Mouse (Mus musculus) forebrain, embryonic 13.5 days (tissue): ENCODE results near the gene Gm49416. TPM values are rescaled to one million over a fixed set of nuclear protein-coding genes. Genes with fewer than 3 reads are reported as not detected.

Experiments
- ATAC-seq: fragments of 200-750 bp; cut with Nextera tagmentation; 2 replicates; pipeline ENCODE4 v1.8.0; 2017
- H3K27ac ChIP-seq: fragments of 300-500 bp; sonication (generic); 2 replicates; pipeline ENCODE4 v1.5.1; 2015; ENCODE audit warnings: inconsistent platforms, mild to moderate bottlenecking, moderate library complexity
- H3K27me3 ChIP-seq: fragments of 300-500 bp; sonication (generic); 2 replicates; pipeline ENCODE4 v1.6.1; 2015; ENCODE audit warnings: mild to moderate bottlenecking, inconsistent platforms
- H3K36me3 ChIP-seq: fragments of 300-500 bp; sonication (generic); 2 replicates; pipeline ENCODE4 v1.6.1; 2015; ENCODE audit warnings: mild to moderate bottlenecking, inconsistent platforms; ENCODE audit not compliant: poor library complexity, severe bottlenecking
- H3K4me1 ChIP-seq: fragments of 300-500 bp; sonication (generic); 2 replicates; pipeline ENCODE4 v1.6.1; 2015; ENCODE audit warnings: inconsistent platforms
- H3K4me2 ChIP-seq: fragments of 300-500 bp; sonication (generic); 2 replicates; pipeline ENCODE4 v1.6.1; 2015; ENCODE audit warnings: inconsistent platforms, mild to moderate bottlenecking, moderate library complexity
- H3K4me3 ChIP-seq: fragments of 300-500 bp; sonication (generic); 2 replicates; pipeline ENCODE4 v1.5.1; 2015; ENCODE audit warnings: mild to moderate bottlenecking, inconsistent platforms
- H3K9ac ChIP-seq: fragments of 300-500 bp; sonication (generic); 2 replicates; pipeline ENCODE4 v1.6.1; 2015; ENCODE audit warnings: mild to moderate bottlenecking, inconsistent platforms
- H3K9me3 ChIP-seq: fragments of 300-500 bp; sonication (generic); replicated peaks from 2 replicates; pipeline ENCODE4 v1.6.1; 2016; ENCODE audit warnings: inconsistent platforms
- WGBS: fragments of 180-500 bp; shearing (Covaris S2); methylation state at CpG from one replicate; pipeline ENCODE4 v1.1.7; 2015; 5-methylcytosine and 5-hydroxymethylcytosine counted together
- polyA plus RNA-seq: library from polyadenylated mRNA; unstranded; fragments of >200 nt; fragmentation: Nextera tagmentation; extraction: Ambion mirVana; gene quantifications from 2 replicates; pipeline ENCODE4 v1.2.1, GENCODE M21; 2015

Gene Gm49416
- not detected in 2 replicates for polyA plus RNA-seq

DNA sequence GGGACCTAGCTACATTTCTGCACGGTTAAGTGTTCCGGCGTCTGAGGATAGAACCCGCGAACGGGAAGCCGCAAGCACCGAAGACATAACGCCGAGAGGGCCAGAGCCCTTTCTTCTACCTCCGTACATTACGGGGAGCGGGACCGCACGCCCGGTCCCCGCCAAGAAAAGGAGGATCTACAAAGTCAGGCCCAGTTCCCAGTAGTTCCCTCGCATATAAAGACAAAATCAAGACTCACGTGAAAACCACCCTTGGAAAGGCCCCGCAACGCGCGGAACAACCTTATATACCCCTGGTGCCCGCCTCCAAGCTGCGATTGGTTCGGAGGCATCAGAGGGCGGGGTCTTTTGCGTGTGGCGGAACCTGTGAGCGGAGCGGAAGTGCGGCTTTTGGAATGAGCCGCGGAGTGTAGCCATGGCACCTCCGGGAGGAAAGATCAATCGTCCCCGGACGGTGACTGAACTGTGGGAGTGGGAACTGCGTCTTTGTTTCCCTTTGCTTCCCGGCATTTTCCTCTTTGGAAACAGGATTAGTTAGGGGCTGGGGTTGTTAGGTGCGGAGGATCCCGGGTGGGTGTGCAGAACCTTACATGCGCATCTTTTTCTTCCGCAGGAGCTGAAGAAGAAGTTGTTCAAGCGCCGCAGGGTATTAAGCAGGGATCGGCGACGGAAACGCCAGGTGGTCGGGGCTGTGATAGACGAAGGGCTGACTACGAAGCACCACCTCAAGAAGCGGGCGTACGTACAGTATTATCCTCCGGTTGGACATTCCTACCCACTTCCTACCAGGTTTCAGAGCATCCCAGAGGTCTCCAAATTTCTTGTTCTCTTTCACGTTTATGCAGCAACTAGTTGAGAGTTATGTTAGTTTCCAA lies at the start of gene Gm49416, which contains the start of gene 1810009A15Rik:
Gene Gm49416 (plus strand): TSS at position 416 of the 875 bp plus-strand sequence.
Gene 1810009A15Rik (plus strand): TSS at position 343 of the 875 bp plus-strand sequence.
- peak within 1 kb of the TSS; percentile 65 for H3K4me3 ChIP-seq
- H3K27me3 ChIP-seq = no peaks in the 10 kb centered on the region
- peaks cover 27% of the 10 kb centered on the region for H3K4me1 ChIP-seq
- peak within 1 kb of the TSS; percentile 87 for H3K27ac ChIP-seq
- peak; percentile 97 for ATAC-seq
- H3K9ac ChIP-seq = peak within 1 kb of the TSS; percentile 83
- H3K9me3 ChIP-seq = no peaks in the 10 kb centered on the region
- peak within 1 kb of the TSS; percentile 80 for H3K4me2 ChIP-seq
- under 1% methylated on average over 58 of the region's 58 CpGs for WGBS
- peaks cover 14% of the 10 kb centered on the region for H3K36me3 ChIP-seq

GRCm38 (mm10) chr19:8839103-8839907 lies 49.4 kb upstream of the Gm49416 start, which contains the start of gene Gng3:
Gene Gng3 (minus strand): TSS chr19:8839194.
- Histone ChIP-seq H3K27ac (peak within 1 kb of the TSS; percentile 99), H3K9me3 (no peaks in the 10 kb centered on the region), H3K4me2 (peak within 1 kb of the TSS; percentile 83), H3K9ac (peak within 1 kb of the TSS; percentile 90), H3K4me3 (peak within 1 kb of the TSS; percentile 65), H3K4me1 (peaks cover 27% of the 10 kb centered on the region), H3K27me3 (no peaks in the 10 kb centered on the region), H3K36me3 (peaks cover 29% of the 10 kb centered on the region)
- WGBS = 32% methylated on average over 11 of the region's 11 CpGs
- ATAC-seq = peak; percentile 79

- Histone ChIP-seq H3K27me3 (no peaks in the 10 kb centered on the region), H3K4me2 (peak overlapping the region; percentile 83), H3K27ac (peak overlapping the region; percentile 99), H3K36me3 (peaks cover 23% of the 10 kb centered on the region), H3K9ac (peak overlapping the region; percentile 90), H3K9me3 (no peaks in the 10 kb centered on the region), H3K4me3 (peak overlapping the region; percentile 65), H3K4me1 (peaks cover 27% of the 10 kb centered on the region)
- peak; percentile 50 for ATAC-seq
- WGBS = 18% methylated on average over 29 of the region's 29 CpGs
These were observed 48.6 kb upstream of the Gm49416 start for GRCm38 (mm10) chr19:8839908-8840791.

GRCm38 (mm10) chr19:8841012-8841411 lies 47.7 kb upstream of the Gm49416 start:
- peak overlapping the region; percentile 90 for H3K9ac ChIP-seq
- no peaks in the 10 kb centered on the region for H3K27me3 ChIP-seq
- H3K36me3 ChIP-seq = peaks cover 24% of the 10 kb centered on the region
- H3K4me1 ChIP-seq = peaks cover 27% of the 10 kb centered on the region
- H3K27ac ChIP-seq = no peak overlapping the region; the same call in 1 of the 2 replicates
- 87% methylated on average over 7 of the region's 7 CpGs for WGBS
- peak overlapping the region; percentile 83 for H3K4me2 ChIP-seq
- peak overlapping the region; percentile 65 for H3K4me3 ChIP-seq
- no peaks in the 10 kb centered on the region for H3K9me3 ChIP-seq
- no peak for ATAC-seq

- H3K27me3 ChIP-seq = no peaks in the 10 kb centered on the region
- peak overlapping the region; percentile 46; the same call in 1 of the 2 replicates for H3K9ac ChIP-seq
- no peak for ATAC-seq
- H3K9me3 ChIP-seq = no peaks in the 10 kb centered on the region
- 83% methylated on average over 6 of the region's 6 CpGs for WGBS
- H3K27ac ChIP-seq = no peak overlapping the region
- H3K4me1 ChIP-seq = peaks cover 27% of the 10 kb centered on the region
- H3K4me3 ChIP-seq = no peak overlapping the region
- peaks cover 40% of the 10 kb centered on the region for H3K36me3 ChIP-seq
- no peak overlapping the region for H3K4me2 ChIP-seq
These were observed 45.8 kb upstream of the Gm49416 start for GRCm38 (mm10) chr19:8842961-8843360.

DNA sequence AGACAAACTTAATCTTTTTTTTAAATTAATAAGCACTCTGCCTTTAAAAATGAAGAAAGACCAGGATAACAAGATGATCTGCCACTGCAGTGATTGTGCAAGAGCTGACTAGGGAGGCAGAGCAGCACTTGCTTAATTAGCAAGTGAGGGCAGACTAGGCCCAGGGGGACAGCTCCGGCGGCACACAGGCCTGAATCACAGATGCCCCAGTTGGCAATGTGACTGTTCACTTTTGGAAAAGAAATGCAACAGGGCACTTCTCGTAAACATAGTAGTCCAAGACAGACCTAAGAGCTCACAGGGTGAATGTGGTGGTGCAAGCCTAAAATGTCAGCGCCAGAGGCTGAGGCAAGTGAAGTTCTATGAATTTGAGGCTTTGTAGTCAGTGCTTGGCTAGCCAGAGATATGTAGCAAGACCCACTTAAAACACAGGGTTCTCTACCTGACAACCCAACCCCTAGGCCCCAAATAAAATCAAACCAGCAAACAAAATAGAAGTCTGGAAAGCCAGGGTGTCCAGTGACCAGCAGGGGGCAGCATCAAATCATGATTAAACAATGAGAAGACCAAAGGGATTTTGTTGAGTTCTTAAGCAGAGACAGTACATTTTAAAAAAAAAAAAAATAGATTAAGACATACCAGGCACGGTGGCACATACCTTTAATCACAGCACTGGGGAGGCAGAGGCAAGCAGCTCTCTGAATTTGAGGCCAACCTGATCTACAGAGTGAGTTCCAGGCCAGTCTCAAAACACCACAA lies 44.2 kb upstream of the Gm49416 start:
- Histone ChIP-seq H3K9ac (no peak overlapping the region), H3K4me2 (no peak overlapping the region), H3K36me3 (peaks cover 50% of the 10 kb centered on the region), H3K27ac (no peak overlapping the region), H3K9me3 (no peaks in the 10 kb centered on the region), H3K4me3 (no peak overlapping the region), H3K27me3 (no peaks in the 10 kb centered on the region), H3K4me1 (peaks cover 17% of the 10 kb centered on the region)
- 69% methylated on average over 5 of the region's 5 CpGs for WGBS
- ATAC-seq = no peak

DNA sequence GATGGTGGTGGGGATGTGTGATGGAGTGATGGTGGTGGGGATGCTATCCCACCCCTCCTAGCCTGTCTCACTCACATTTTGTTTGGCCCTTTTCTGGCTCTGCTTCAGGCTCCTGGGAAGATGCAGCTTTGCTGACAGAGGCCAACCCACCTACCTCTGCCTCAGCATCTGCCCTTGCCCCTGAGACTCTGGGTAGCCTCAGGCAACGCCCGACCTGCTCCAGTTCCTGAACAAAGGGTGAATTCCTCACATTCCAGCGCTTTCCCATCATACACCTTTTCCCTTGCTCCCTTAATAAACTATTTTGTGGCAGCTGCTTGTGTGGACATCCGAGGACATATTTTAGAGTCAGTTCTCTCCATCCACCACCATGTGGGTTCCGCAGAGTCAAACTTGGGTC lies 40.4 kb upstream of the Gm49416 start:
- ATAC-seq = no peak
- no peak overlapping the region for H3K4me3 ChIP-seq
- no peak overlapping the region for H3K27ac ChIP-seq
- H3K9me3 ChIP-seq = no peaks in the 10 kb centered on the region
- 0 out of 2 replicates have a peak, but pooled peaks cover 3% of the 10 kb centered on the region for H3K4me1 ChIP-seq
- H3K9ac ChIP-seq = no peak overlapping the region
- peaks cover 40% of the 10 kb centered on the region for H3K36me3 ChIP-seq
- H3K4me2 ChIP-seq = no peak overlapping the region
- 70% methylated on average over 5 of the region's 5 CpGs for WGBS
- H3K27me3 ChIP-seq = no peaks in the 10 kb centered on the region

- WGBS = 36% methylated on average over 7 of the region's 7 CpGs
- no peaks in the 10 kb centered on the region for H3K9me3 ChIP-seq
- 0 out of 2 replicates have a peak, but pooled peaks cover 3% of the 10 kb centered on the region for H3K4me1 ChIP-seq
- no peak within 1 kb of the TSS for H3K4me3 ChIP-seq
- H3K4me2 ChIP-seq = no peak within 1 kb of the TSS
- H3K9ac ChIP-seq = peak within 1 kb of the TSS; percentile 8; the same call in 1 of the 2 replicates
- ATAC-seq = no peak
- H3K27ac ChIP-seq = no peak within 1 kb of the TSS
- H3K27me3 ChIP-seq = no peaks in the 10 kb centered on the region
- H3K36me3 ChIP-seq = peaks cover 35% of the 10 kb centered on the region
These were observed 38.3 kb upstream of the Gm49416 start, which contains the start of gene Lrrn4cl for GRCm38 (mm10) chr19:8850402-8850901. Gene Lrrn4cl (plus strand): TSS chr19:8850768.

DNA sequence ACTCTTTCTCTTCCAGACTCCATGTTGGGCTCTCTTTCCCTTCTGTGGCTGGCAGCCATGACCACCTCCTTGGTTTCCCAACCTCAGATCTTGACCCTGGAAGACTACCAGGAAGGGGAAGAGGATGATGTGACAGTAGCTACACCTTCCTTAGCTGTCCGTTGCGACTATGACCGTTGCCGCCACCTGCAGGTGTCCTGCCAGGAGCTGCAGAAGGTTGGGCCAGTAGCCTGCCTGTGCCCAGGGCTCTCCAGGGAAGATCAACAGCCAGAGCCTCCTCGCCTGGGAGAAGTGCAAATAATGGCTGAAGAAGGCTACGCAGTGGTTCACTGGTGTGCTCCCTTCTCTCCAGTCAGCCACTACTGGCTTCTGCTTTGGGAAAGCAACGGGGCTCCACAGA lies 37.1 kb upstream of the Gm49416 start:
- 47% methylated on average over 7 of the region's 7 CpGs for WGBS
- H3K27ac ChIP-seq = no peak overlapping the region
- H3K9me3 ChIP-seq = no peaks in the 10 kb centered on the region
- H3K4me3 ChIP-seq = no peak overlapping the region
- H3K36me3 ChIP-seq = peaks cover 24% of the 10 kb centered on the region
- no peak for ATAC-seq
- no peak overlapping the region for H3K4me2 ChIP-seq
- no peak overlapping the region for H3K9ac ChIP-seq
- H3K4me1 ChIP-seq = 0 out of 2 replicates have a peak, but pooled peaks cover 3% of the 10 kb centered on the region
- H3K27me3 ChIP-seq = no peaks in the 10 kb centered on the region

DNA sequence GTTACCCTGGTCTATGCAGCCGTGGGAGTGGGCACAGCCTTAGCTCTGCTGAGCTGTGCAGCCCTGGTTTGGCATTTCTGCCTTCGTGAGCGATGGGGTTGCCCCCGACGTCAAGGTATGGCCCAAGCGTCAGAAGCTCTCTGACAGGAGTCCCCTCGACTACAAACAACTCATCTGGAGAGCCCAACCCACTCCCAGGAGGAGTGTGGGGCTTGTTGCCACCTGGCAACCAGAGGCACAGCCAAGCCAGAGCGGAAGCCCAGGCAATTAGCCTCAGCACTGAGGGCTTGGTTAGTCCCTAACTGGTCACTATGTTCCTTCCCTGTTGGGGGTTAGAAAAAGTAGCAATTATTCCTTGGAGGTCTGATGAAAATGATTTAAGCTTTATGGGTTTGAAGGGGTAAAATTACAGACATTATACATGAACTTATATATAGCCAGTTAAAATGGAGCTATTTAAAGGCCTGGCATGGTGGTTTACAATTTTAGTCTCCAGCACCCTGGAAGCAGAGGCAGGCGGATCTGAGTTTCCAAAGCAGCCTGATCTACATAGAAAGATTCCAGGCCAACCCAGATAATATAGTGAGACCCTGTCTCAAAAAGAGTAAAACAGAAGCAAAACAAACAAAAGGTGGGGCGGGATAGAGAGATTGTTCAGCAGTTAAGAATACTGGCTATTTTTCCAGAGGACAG lies 36.3 kb upstream of the Gm49416 start:
- ATAC-seq = no peak
- Histone ChIP-seq H3K9ac (no peak overlapping the region), H3K4me1 (0 out of 2 replicates have a peak, but pooled peaks cover 3% of the 10 kb centered on the region), H3K27me3 (no peaks in the 10 kb centered on the region), H3K9me3 (no peaks in the 10 kb centered on the region), H3K4me3 (no peak overlapping the region), H3K36me3 (peaks cover 16% of the 10 kb centered on the region), H3K27ac (no peak overlapping the region), H3K4me2 (no peak overlapping the region)
- WGBS = 67% methylated on average over 10 of the region's 10 CpGs
